Mouse (Mus musculus) C2C12 (cell line): ENCODE measurements around the gene Mlf1. TPM values are rescaled to one million over a fixed set of nuclear protein-coding genes. Genes with fewer than 3 reads are reported as not detected.

ENCODE experiments used
- H3K27me3 ChIP-seq: one replicate; pipeline ENCODE4 v1.6.1; 2011; ENCODE audit not compliant: control insufficient read depth, insufficient read depth, insufficient read length
- H3K36me3 ChIP-seq: one replicate; pipeline ENCODE4 v1.6.1; 2011; ENCODE audit not compliant: control insufficient read depth, insufficient read depth
- H3K4me3 ChIP-seq: one replicate; pipeline ENCODE4 v1.5.1; 2011; ENCODE audit warnings: mild to moderate bottlenecking, control low read depth; ENCODE audit not compliant: poor library complexity, insufficient read depth, severe bottlenecking
- H3K79me2 ChIP-seq: one replicate; pipeline ENCODE4 v1.6.1; 2011; ENCODE audit not compliant: control insufficient read depth, insufficient read depth
- H3K79me3 ChIP-seq: one replicate; pipeline ENCODE4 v1.6.1; 2011; ENCODE audit warnings: low read depth, control low read depth
- H3ac ChIP-seq: one replicate; pipeline ENCODE3; 2011; ENCODE audit warnings: low read depth; ENCODE audit not compliant: control insufficient read depth, insufficient read length
- CEBPB ChIP-seq: IDR thresholded peaks from one replicate; pipeline ENCODE4 v1.6.1; 2011; ENCODE audit warnings: low read depth, mild to moderate bottlenecking, control low read depth, moderate library complexity
- CTCF ChIP-seq: IDR thresholded peaks from one replicate; pipeline ENCODE4 v1.5.1; 2011; ENCODE audit not compliant: control insufficient read depth, insufficient read depth, insufficient read length
- FOSL1 ChIP-seq: IDR thresholded peaks from one replicate; pipeline ENCODE4 v1.8.0; 2011; ENCODE audit warnings: mild to moderate bottlenecking, low read length; ENCODE audit not compliant: poor library complexity, insufficient read depth, severe bottlenecking
- MAX ChIP-seq: IDR thresholded peaks from one replicate; pipeline ENCODE4 v1.6.1; 2011; ENCODE audit warnings: mild to moderate bottlenecking, control low read depth
- MYOD1 ChIP-seq: IDR thresholded peaks from one replicate; pipeline ENCODE4 v1.6.1; 2011; ENCODE audit warnings: low read depth; ENCODE audit not compliant: control insufficient read depth, insufficient read length
- MYOG ChIP-seq: IDR thresholded peaks from one replicate; pipeline ENCODE4 v1.6.1; 2011; ENCODE audit not compliant: control insufficient read depth, insufficient read length; ENCODE audit errors: extremely low read depth
- USF1 ChIP-seq: IDR thresholded peaks from one replicate; pipeline ENCODE4 v1.6.1; 2011; ENCODE audit warnings: low read depth, mild to moderate bottlenecking, control low read depth, moderate library complexity
- polyA plus RNA-seq: library from polyadenylated mRNA; unstranded; fragments of >200 nt; fragmentation: generic; extraction: Trizol; gene quantifications from one replicate; pipeline ENCODE4 v1.2.1, GENCODE M21; 2012; ENCODE audit warnings: missing spikeins

Gene Mlf1
- polyA plus RNA-seq, 1 experiment, result 2.2 TPM

GRCm38 (mm10) chr3:67375063-67375462 lies 1.2 kb downstream of the Mlf1 start, which contains the start of gene Gm17402:
Gm17402 (minus strand) TSS chr3:67375163.
- no peaks in the 10 kb centered on the region for H3K79me3 ChIP-seq
- H3K27me3 ChIP-seq, result no peaks in the 10 kb centered on the region
- no peak within 1 kb of the TSS for H3K4me3 ChIP-seq
- no peak for TF ChIP-seq CTCF
- H3K79me2 ChIP-seq, result no peaks in the 10 kb centered on the region
- no peaks in the 10 kb centered on the region for H3K36me3 ChIP-seq
- H3ac ChIP-seq, result peak within 1 kb of the TSS; percentile 45

- no peak overlapping the region for H3K4me3 ChIP-seq
- H3K79me2 ChIP-seq, result no peaks in the 10 kb centered on the region
- H3K79me3 ChIP-seq, result no peaks in the 10 kb centered on the region
- H3ac ChIP-seq, result no peak overlapping the region
- no peaks in the 10 kb centered on the region for H3K36me3 ChIP-seq
- TF ChIP-seq MYOG (no peak), MAX (no peak), CTCF (no peak), FOSL1 (no peak), MYOD1 (no peak), CEBPB (no peak), USF1 (no peak)
- no peaks in the 10 kb centered on the region for H3K27me3 ChIP-seq
These were observed 4.3 kb downstream of the Mlf1 start for GRCm38 (mm10) chr3:67378215-67378614.

- H3K79me2 ChIP-seq, result peaks cover 23% of the 10 kb centered on the region
- peak overlapping the region; percentile 97 for H3K4me3 ChIP-seq
- H3K36me3 ChIP-seq, result peaks cover 31% of the 10 kb centered on the region
- H3K79me3 ChIP-seq, result peaks cover 19% of the 10 kb centered on the region
- H3K27me3 ChIP-seq, result no peaks in the 10 kb centered on the region
- TF ChIP-seq FOSL1 (no peak), CTCF (no peak)
- H3ac ChIP-seq, result no peak overlapping the region
These were observed 55.6 kb downstream of the Mlf1 start for GRCm38 (mm10) chr3:67429338-67429998.

GRCm38 (mm10) chr3:67429999-67430380 lies 56.1 kb downstream of the Mlf1 start, which contains the start of gene Gfm1:
Gfm1 (plus strand) TSS chr3:67430096.
- Histone ChIP-seq H3K79me2 (peaks cover 23% of the 10 kb centered on the region), H3K4me3 (peak within 1 kb of the TSS; percentile 97), H3ac (peak within 1 kb of the TSS; percentile 66), H3K36me3 (peaks cover 33% of the 10 kb centered on the region), H3K27me3 (no peaks in the 10 kb centered on the region), H3K79me3 (peaks cover 19% of the 10 kb centered on the region)
- TF ChIP-seq MAX (peak; percentile 80), CTCF (peak; percentile 90), MYOD1 (no peak), USF1 (peak; percentile 4), FOSL1 (no peak)

GRCm38 (mm10) chr3:67434011-67434410 lies 60.1 kb downstream of the Mlf1 start:
- Histone ChIP-seq H3K36me3 (peaks cover 65% of the 10 kb centered on the region), H3ac (no peak overlapping the region), H3K79me3 (peaks cover 19% of the 10 kb centered on the region), H3K79me2 (peaks cover 23% of the 10 kb centered on the region), H3K4me3 (no peak overlapping the region), H3K27me3 (no peaks in the 10 kb centered on the region)
- no peak for TF ChIP-seq CTCF
- TF ChIP-seq MYOG, result no peak
- TF ChIP-seq MYOD1, result no peak
- no peak for TF ChIP-seq CEBPB
- no peak for TF ChIP-seq FOSL1
- no peak for TF ChIP-seq USF1
- no peak for TF ChIP-seq MAX

GRCm38 (mm10) chr3:67447143-67447542 lies 73.2 kb downstream of the Mlf1 start:
- Histone ChIP-seq H3K79me3 (no peaks in the 10 kb centered on the region), H3K79me2 (no peaks in the 10 kb centered on the region), H3ac (no peak overlapping the region), H3K4me3 (no peak overlapping the region), H3K36me3 (peaks cover 84% of the 10 kb centered on the region), H3K27me3 (no peaks in the 10 kb centered on the region)
- TF ChIP-seq MAX, result no peak
- TF ChIP-seq CTCF, result no peak
- no peak for TF ChIP-seq CEBPB
- TF ChIP-seq MYOG, result no peak
- no peak for TF ChIP-seq MYOD1
- no peak for TF ChIP-seq USF1
- TF ChIP-seq FOSL1, result no peak

Other genes starting within 250 kb of the Mlf1 start
- gene Gm17402, start 1.1 kb downstream of the Mlf1 start, polyA plus RNA-seq, result not detected
- gene Gfm1, start 56.0 kb downstream of the Mlf1 start, polyA plus RNA-seq, result 41.4 TPM
- 17.2 TPM for gene Lxn, start 89.8 kb downstream of the Mlf1 start, polyA plus RNA-seq
- gene Rarres1, start 141.4 kb downstream of the Mlf1 start, polyA plus RNA-seq, result not detected
- 53.6 TPM for gene Mfsd1, start 208.6 kb downstream of the Mlf1 start, polyA plus RNA-seq